Mouse (Mus musculus) kidney, postnatal 0 days (tissue): ENCODE results near the gene H2-Ab1. TPM values are rescaled to one million over a fixed set of nuclear protein-coding genes. Genes with fewer than 3 reads are reported as not detected.

ENCODE experiments used
- ATAC-seq: fragments of 200-750 bp; cut with Nextera tagmentation; replicated peaks from 2 replicates; pipeline ENCODE4 v1.8.0; 2017; ENCODE audit warnings: low read depth, moderate number of reproducible peaks, moderate TSS enrichment, moderate library complexity; ENCODE audit not compliant: low FRiP score
- DNase-seq: peaks from one replicate; pipeline ENCODE4 v3.0.0-alpha.2; 2016; ENCODE audit warnings: low spot score
- H3K27ac ChIP-seq: fragments of 300-500 bp; sonication (generic); 2 replicates; pipeline ENCODE4 v1.5.1; 2014; ENCODE audit warnings: mild to moderate bottlenecking
- H3K27me3 ChIP-seq: fragments of 300-500 bp; sonication (generic); 2 replicates; pipeline ENCODE4 v1.6.1; 2014; ENCODE audit warnings: low read length, mixed read lengths; ENCODE audit not compliant: insufficient read depth
- H3K36me3 ChIP-seq: fragments of 300-500 bp; sonication (generic); 2 replicates; pipeline ENCODE4 v1.6.1; 2014; ENCODE audit warnings: low read length, mixed read lengths; ENCODE audit not compliant: insufficient read depth
- H3K4me1 ChIP-seq: fragments of 300-500 bp; sonication (generic); replicated peaks from 2 replicates; pipeline ENCODE4 v1.6.1; 2014; ENCODE audit warnings: antibody characterized with exemption, low read length, mixed read lengths; ENCODE audit not compliant: insufficient read depth
- H3K4me2 ChIP-seq: fragments of 300-500 bp; sonication (generic); 2 replicates; pipeline ENCODE4 v1.6.1; 2014; ENCODE audit warnings: mild to moderate bottlenecking, low read length, moderate library complexity, mixed read lengths
- H3K4me3 ChIP-seq: fragments of 300-500 bp; sonication (generic); replicated peaks from 2 replicates; pipeline ENCODE4 v1.5.1; 2014; ENCODE audit warnings: low read depth, low read length
- H3K9ac ChIP-seq: fragments of 300-500 bp; sonication (generic); 2 replicates; pipeline ENCODE4 v1.6.1; 2014; ENCODE audit warnings: low read depth, low read length
- H3K9me3 ChIP-seq: fragments of 300-500 bp; sonication (generic); replicated peaks from 2 replicates; pipeline ENCODE4 v1.6.1; 2016; ENCODE audit warnings: low read length, inconsistent platforms, mixed read lengths
- CTCF ChIP-seq: IDR thresholded peaks from 2 replicates; pipeline ENCODE4 v1.5.1; 2016; ENCODE audit warnings: antibody characterized with exemption, low read depth, mild to moderate bottlenecking, moderate library complexity
- WGBS: fragments of 180-500 bp; shearing (Covaris S2); extraction: QIAGEN DNeasy Blood & Tissue Kit; methylation state at CpG from one replicate; pipeline ENCODE4 v1.1.7; 2014; 5-methylcytosine and 5-hydroxymethylcytosine counted together
- polyA plus RNA-seq: library from polyadenylated mRNA; unstranded; fragments of >200 nt; fragmentation: Nextera tagmentation; extraction: Ambion mirVana; gene quantifications from 2 replicates; pipeline ENCODE4 v1.2.1, GENCODE M21; 2015

H2-Ab1 gene
- polyA plus RNA-seq, 1 experiment from 2014 or later = 49.7 TPM

GRCm38 (mm10) chr17:34248764-34249163 lies 8.7 kb upstream of the H2-Ab1 start:
- Histone ChIP-seq H3K27ac (no peak overlapping the region), H3K4me1 (no peaks in the 10 kb centered on the region), H3K9ac (no peak overlapping the region), H3K36me3 (no peaks in the 10 kb centered on the region), H3K4me3 (no peak overlapping the region), H3K9me3 (no peaks in the 10 kb centered on the region), H3K4me2 (no peak overlapping the region), H3K27me3 (no peaks in the 10 kb centered on the region)
- no peak for TF ChIP-seq CTCF
- DNase-seq = peak; percentile 39
- no peak for ATAC-seq
- 53% methylated on average over 2 of the region's 2 CpGs for WGBS

GRCm38 (mm10) chr17:34249361-34249760 lies 8.1 kb upstream of the H2-Ab1 start:
- Histone ChIP-seq H3K4me3 (no peak overlapping the region), H3K27ac (no peak overlapping the region), H3K4me1 (no peaks in the 10 kb centered on the region), H3K9me3 (no peaks in the 10 kb centered on the region), H3K36me3 (no peaks in the 10 kb centered on the region), H3K27me3 (no peaks in the 10 kb centered on the region), H3K4me2 (no peak overlapping the region), H3K9ac (no peak overlapping the region)
- TF ChIP-seq CTCF = no peak
- ATAC-seq (no peak), DNase-seq (no peak)
- WGBS = 49% methylated on average over 3 of the region's 3 CpGs

GRCm38 (mm10) chr17:34249878-34250277 lies 7.6 kb upstream of the H2-Ab1 start:
- DNase-seq (peak; percentile 77), ATAC-seq (no peak)
- Histone ChIP-seq H3K9ac (no peak overlapping the region), H3K4me1 (no peaks in the 10 kb centered on the region), H3K36me3 (no peaks in the 10 kb centered on the region), H3K27me3 (no peaks in the 10 kb centered on the region), H3K27ac (no peak overlapping the region), H3K4me2 (no peak overlapping the region), H3K4me3 (no peak overlapping the region), H3K9me3 (no peaks in the 10 kb centered on the region)
- peak; percentile 85 for TF ChIP-seq CTCF
- 16% methylated on average over 4 of the region's 4 CpGs for WGBS

GRCm38 (mm10) chr17:34251666-34252065 lies 5.8 kb upstream of the H2-Ab1 start:
- Histone ChIP-seq H3K27me3 (no peaks in the 10 kb centered on the region), H3K4me1 (no peaks in the 10 kb centered on the region), H3K27ac (no peak overlapping the region), H3K9ac (no peak overlapping the region), H3K4me2 (no peak overlapping the region), H3K9me3 (no peaks in the 10 kb centered on the region), H3K36me3 (no peaks in the 10 kb centered on the region), H3K4me3 (no peak overlapping the region)
- 19% methylated on average over 4 of the region's 4 CpGs for WGBS
- ATAC-seq = peak; percentile 89
- DNase-seq = peak; percentile 84
- TF ChIP-seq CTCF = peak; percentile 65

- WGBS = 76% methylated on average over 5 of the region's 5 CpGs
- Histone ChIP-seq H3K4me2 (no peak overlapping the region), H3K4me3 (no peak overlapping the region), H3K9me3 (no peaks in the 10 kb centered on the region), H3K4me1 (no peaks in the 10 kb centered on the region), H3K27ac (no peak overlapping the region), H3K9ac (no peak overlapping the region), H3K36me3 (no peaks in the 10 kb centered on the region), H3K27me3 (no peaks in the 10 kb centered on the region)
- TF ChIP-seq CTCF = no peak
- ATAC-seq = no peak
- DNase-seq = no peak
Measured at GRCm38 (mm10) chr17:34256501-34256900, 988 bp upstream of the H2-Ab1 start.

GRCm38 (mm10) chr17:34260551-34260950 lies 3.1 kb downstream of the H2-Ab1 start:
- no peak for DNase-seq

GRCm38 (mm10) chr17:34261502-34261901 lies 4.0 kb downstream of the H2-Ab1 start:
- Histone ChIP-seq H3K4me1 (peaks cover 5% of the 10 kb centered on the region; the same call in 1 of the 2 replicates), H3K4me2 (no peak overlapping the region), H3K9me3 (no peaks in the 10 kb centered on the region), H3K9ac (no peak overlapping the region), H3K36me3 (no peaks in the 10 kb centered on the region), H3K27ac (no peak overlapping the region), H3K27me3 (no peaks in the 10 kb centered on the region), H3K4me3 (no peak overlapping the region)
- WGBS = 24% methylated on average over 4 of the region's 4 CpGs
- no peak for TF ChIP-seq CTCF
- peak; percentile 67 for ATAC-seq
- DNase-seq = peak; percentile 92

More at GRCm38 (mm10) chr17:34260551-34260950, 3.1 kb downstream of the H2-Ab1 start:
- no peak for TF ChIP-seq CTCF
- no peaks in the 10 kb centered on the region for H3K9me3 ChIP-seq
- WGBS = 58% methylated on average over 5 of the region's 5 CpGs
- ATAC-seq = no peak
- H3K27me3 ChIP-seq = no peaks in the 10 kb centered on the region
- H3K4me1 ChIP-seq = peaks cover 5% of the 10 kb centered on the region; the same call in 1 of the 2 replicates
- no peak overlapping the region for H3K9ac ChIP-seq
- H3K4me2 ChIP-seq = no peak overlapping the region
- H3K27ac ChIP-seq = no peak overlapping the region
- H3K36me3 ChIP-seq = no peaks in the 10 kb centered on the region
- no peak overlapping the region for H3K4me3 ChIP-seq
